Mouse (Mus musculus) cerebral cortex, adult 2 months (tissue): ENCODE results near the gene Uso1.

Experiments
- WGBS: fragments of 180-500 bp; shearing (Covaris S2); methylation state at CpG from one replicate; pipeline ENCODE4 v1.1.7; 2018; 5-methylcytosine and 5-hydroxymethylcytosine counted together

Gene Uso1

DNA sequence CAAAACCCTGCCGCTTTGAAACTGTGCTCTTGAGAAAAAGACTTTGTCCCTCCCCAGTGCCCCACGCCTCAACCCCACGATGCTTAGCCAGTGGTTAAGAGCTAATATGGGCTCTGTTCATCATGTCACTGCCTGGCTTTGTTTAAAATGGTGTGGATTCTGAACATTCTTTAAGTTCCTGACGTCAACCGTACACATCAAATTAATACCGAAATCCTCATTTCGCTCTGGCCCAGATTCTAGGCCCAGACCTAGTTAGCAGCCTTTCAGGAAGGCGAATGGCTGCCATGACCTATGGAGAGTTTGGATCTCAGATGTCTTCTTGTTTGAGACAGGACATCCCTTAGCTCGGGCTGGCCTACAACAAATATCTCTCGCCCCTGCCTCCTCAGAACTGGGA, 10.0 kb upstream of the Uso1 start:
- WGBS: 91% methylated on average over 10 of the region's 10 CpGs

GRCm38 (mm10) chr5:92128570-92128969, 9.2 kb upstream of the Uso1 start:
- 29% methylated on average over 8 of the region's 8 CpGs for WGBS

DNA sequence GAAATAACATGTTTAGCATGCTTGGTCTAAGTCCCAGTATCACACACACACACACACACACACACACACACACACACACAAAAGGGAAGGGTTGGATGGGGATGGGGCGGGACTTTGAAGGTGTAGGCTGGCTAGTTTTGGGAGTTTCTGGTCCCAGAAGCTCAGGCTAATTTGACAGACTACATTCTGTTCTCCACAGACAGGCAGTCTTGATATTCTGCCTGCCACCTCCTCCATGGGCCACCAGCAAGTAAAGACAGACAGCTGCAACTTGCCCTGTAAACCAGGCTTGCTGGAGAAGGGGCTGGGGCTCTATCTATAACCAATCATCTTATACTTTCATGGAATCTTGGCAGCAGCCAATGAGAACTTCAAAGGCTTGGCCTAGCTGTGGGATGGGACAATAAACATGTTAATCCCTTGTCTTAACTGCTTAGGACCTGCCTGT, 8.4 kb upstream of the Uso1 start:
- WGBS: 92% methylated on average over 1 of the region's 1 CpGs

- 90% methylated on average over 6 of the region's 6 CpGs for WGBS
These were observed 7.6 kb upstream of the Uso1 start for GRCm38 (mm10) chr5:92130040-92130682.

- 96% methylated on average over 4 of the region's 4 CpGs for WGBS
These were observed 5.6 kb upstream of the Uso1 start for GRCm38 (mm10) chr5:92132127-92132526.

DNA sequence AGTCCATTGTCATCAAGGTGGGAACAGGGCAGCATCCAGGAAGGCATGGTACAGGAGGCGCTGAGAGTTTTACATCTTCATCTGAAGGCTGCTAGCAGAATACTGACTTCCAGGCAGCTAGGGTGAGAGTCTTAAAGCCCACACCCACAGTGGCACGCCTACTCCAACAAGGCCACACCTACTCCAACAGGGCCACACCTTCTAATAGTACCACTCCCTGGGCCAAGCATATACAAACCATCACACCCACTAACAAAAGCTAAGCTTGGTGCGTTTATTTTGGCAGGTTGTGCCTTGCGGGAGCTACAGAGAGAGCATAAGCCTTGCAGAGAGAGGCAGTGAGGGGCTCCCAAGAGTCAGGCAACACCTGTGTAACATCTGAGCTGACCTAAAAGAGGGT, 4.7 kb upstream of the Uso1 start:
- WGBS: 78% methylated on average over 4 of the region's 4 CpGs

GRCm38 (mm10) chr5:92134934-92135333, 2.8 kb upstream of the Uso1 start:
- 88% methylated on average over 3 of the region's 3 CpGs for WGBS

- 58% methylated on average over 9 of the region's 9 CpGs for WGBS
These were observed 1.1 kb upstream of the Uso1 start for GRCm38 (mm10) chr5:92136536-92137238.

DNA sequence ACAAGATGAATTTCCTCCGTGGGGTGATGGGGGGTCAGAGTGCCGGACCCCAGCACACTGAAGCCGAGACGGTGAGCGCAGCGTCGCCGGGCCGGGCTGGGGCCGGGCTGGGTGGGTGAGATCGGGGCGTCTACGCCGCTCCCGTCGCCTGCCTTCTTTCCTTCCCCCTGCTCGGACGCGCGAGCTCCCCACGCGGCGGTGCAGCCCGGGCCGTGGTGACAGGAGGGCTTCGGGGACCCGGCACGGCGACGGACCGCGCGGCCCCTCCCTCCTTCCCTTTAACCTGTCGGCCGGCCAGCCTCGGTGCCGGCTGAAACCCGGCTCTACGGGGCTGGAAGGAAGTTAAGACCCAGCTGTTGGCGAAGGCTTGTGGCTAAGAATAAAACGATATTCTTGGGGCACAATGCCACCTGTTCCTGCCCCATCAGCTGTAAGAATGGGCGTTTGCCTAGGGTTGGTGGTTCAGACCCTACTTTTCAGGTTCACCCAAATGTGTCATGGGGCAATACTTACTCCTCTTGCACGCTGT, 419 bp downstream of the Uso1 start:
- under 1% methylated on average over 43 of the region's 43 CpGs for WGBS

- 4% methylated on average over 1 of the region's 1 CpGs for WGBS
These were observed 1.5 kb downstream of the Uso1 start for GRCm38 (mm10) chr5:92139191-92139590.

DNA sequence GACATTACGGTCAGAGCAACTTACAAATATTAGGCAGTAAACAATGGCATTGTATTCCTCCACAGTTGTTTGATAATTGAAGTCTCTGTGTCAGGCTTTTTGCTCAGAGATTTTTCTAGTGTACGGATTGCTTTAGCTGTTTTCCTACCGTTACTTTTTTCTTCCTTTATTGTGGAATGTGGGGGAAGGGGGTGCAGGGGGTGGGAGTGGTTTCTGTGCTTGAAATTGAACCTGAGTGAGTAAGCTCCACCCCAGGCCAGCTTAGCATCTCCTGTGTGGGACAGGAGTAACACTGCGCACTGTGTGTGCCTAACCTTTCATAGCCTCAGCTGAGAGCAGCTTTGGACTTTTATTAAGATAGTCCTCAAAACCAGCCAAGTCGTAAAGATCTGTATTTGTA, 4.0 kb downstream of the Uso1 start:
- WGBS: 67% methylated on average over 5 of the region's 5 CpGs

- WGBS: 66% methylated on average over 3 of the region's 3 CpGs
These were observed 4.7 kb downstream of the Uso1 start for GRCm38 (mm10) chr5:92142481-92142880.

- WGBS: 96% methylated on average over 6 of the region's 6 CpGs
These were observed 5.9 kb downstream of the Uso1 start for GRCm38 (mm10) chr5:92143665-92144064.

- 88% methylated on average over 7 of the region's 7 CpGs for WGBS
These were observed 7.4 kb downstream of the Uso1 start for GRCm38 (mm10) chr5:92144954-92145708.

GRCm38 (mm10) chr5:92148248-92148647, 10.5 kb downstream of the Uso1 start:
- WGBS: 92% methylated on average over 3 of the region's 3 CpGs

DNA sequence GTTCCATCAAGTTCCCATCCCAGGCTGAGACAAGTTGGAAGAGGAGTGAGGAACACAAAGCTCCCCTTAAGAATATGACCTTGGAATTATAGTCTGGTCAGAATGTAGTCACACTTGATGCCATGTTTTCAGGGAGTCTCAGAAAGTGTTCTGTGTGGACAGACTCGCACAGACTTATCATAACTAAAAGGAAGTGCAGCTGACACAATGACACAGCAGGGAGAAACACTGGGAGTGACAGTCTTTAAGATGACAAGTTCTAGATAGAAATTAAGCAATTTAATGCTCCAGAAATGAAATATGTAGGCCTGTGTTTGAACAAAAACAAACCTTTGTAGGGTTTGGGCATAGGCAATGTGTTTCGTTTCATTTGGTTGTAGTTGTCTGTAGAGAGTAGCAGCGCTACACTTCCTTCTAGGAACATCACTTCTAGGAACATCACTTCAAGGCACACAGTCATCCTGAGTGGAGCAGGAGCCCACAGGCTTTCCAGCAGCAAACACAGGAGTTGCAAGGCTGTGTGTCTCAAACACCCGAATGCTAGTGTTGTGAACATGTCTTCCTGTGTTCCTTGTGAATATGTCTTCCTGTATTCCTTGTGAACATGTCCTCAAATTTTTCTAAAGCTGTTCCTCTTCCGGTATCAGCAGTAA, 11.7 kb downstream of the Uso1 start:
- 81% methylated on average over 5 of the region's 5 CpGs for WGBS

DNA sequence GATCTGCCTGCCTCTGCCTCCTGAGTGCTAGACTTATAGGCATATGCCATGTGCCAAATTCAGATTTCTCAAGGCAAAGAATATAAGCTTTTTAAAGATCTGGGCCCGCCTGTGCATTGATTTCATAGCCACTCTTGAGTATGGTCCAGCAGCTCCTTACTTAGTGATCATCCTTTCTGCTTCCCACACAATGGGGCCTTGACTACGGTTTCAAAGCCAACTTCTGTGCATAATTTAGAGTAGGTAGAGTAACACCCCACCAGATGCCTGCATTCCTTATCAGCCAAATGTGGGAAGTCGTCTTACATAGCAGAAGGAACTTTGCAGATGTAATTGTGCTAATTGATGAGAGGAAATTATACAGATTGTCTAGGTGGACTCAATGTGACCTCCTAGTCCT, 17.1 kb downstream of the Uso1 start:
- 55% methylated on average over 3 of the region's 3 CpGs for WGBS

GRCm38 (mm10) chr5:92165976-92166375, 28.2 kb downstream of the Uso1 start:
- WGBS: 92% methylated on average over 6 of the region's 6 CpGs

- 80% methylated on average over 8 of the region's 8 CpGs for WGBS
These were observed 45.5 kb downstream of the Uso1 start for GRCm38 (mm10) chr5:92183071-92183830.

DNA sequence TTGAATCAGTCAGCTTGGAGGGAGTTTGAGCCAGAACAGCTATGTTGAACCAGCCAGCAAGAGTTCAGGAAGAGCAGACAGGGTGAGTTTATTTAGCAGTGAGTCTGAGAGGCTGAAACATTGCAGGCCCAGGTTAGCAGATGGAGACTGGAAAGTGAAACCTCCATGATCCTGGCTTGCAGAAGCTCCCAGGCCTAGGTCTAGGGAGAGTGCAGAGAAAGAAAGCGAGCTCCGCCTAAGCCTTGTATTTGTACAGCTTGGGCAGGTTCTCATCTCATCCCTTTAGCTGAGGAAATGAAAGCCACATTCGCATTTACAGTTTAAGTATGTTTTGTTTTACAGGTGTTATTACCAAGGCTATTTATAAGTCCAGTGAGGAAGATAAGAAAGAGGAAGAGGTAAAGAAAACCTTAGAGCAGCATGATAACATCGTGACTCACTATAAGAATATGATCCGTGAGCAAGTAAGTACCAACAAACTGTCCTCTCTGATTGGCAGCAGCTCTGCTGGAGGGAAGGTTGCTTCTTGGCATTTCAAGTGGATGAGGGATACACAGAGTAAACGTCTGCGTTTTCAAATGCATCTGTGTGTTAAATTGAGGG, 51.2 kb downstream of the Uso1 start:
- 98% methylated on average over 7 of the region's 7 CpGs for WGBS

DNA sequence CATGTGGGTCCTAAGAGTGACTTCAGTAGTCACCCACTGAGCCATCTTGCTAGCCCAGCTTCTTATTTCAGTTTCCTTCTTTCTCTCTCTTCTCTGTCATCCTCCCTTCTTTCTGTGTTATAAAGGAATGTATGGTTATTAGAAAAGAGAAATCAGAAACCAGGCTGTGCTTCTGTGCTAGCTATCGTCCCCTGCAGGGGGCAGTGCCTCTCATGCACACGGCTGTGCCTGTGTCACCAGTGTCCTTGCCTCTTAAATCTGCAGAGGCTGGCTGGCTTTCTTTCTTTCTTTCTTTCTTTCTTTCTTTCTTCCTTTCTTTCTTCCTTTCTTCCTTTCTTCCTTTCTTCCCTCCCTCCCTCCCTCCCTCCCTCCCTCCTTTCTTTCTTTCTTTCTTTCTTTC, 58.0 kb downstream of the Uso1 start:
- 21% methylated on average over 2 of the region's 2 CpGs for WGBS
